Mouse (Mus musculus): ENCODE measurements around the gene Pagr1a.

GRCm38 (mm10) chr7:127004122-127004875, 12.9 kb downstream of the Pagr1a start:
- TF ChIP-seq CTCF (IDR thresholded peaks at IDR 0.05; ENCODE audit: low read depth): peak; percentile 54
- TF ChIP-seq EP300 (IDR thresholded peaks at IDR 0.05; ENCODE audit: low read depth): no peak
